Mouse (Mus musculus) mature B cell (primary cell): ENCODE measurements at regions not wholly inside any gene's neighbourhood (a gene's known extent, or its start where the extent isn't known, plus 50 kb on each side); places are given as distances from the start of the nearest gene placed in this dataset.

Experiments used
- in situ Hi-C: fragments of 300-500 bp; cut with MboI; formaldehyde crosslinking; loops from 2 replicates; pipeline ENCODE4 v1.14.3; 2019

DNA sequence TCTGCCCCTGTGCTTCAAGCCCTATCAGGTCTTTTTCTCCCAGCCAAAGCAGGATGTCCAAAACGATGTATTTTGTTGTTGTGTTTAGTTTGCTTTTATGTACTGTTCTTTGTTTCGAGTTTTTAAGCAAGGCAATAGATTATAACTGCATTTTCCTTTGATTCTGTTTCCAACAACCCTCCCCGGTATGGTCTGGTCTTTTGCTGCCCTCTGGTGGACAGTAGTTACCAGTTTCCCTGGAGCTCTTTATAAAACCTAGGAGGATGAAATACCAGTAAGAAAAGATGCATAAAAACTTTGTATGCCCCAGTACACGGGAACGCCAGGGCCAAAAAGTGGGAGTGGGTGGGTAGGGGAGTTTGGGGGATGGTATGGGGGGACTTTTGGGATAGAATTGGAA, 73.9 kb upstream of the Itm2a start:
- in situ Hi-C loops, result loop anchor here (25.0 kb wide), 1 partner anchor 1265 kb away; the partner anchor contains the start of gene Taf9b

DNA sequence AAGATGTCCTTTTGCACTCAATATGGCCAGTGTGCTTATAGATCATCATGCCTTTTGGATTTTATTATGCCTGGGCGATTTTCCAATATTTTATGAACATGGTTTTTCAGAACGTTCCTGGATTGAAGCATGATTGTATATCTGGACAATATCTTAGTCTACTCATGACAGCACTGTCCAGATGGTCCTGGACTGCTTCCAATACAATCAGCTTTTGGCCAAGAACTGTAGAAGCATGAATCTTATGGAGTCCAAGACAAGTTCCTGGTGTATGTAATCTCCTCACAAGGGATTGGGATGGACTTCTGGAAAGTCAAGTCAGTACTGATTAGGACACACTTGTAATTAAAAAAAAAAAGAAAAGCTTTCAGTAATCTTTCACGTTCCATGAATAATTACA, 66.1 kb upstream of the Itm2a start:
- in situ Hi-C loops, result no loop called here
